Mouse (Mus musculus): ENCODE measurements around the gene Vmn1r61. TPM values are rescaled to one million over a fixed set of nuclear protein-coding genes. Genes with fewer than 3 reads are reported as not detected.

Gene Vmn1r61
- polyA plus RNA-seq (2014; fragmentation: Nextera tagmentation; extraction: Ambion mirVana) = not detected in 2 replicates

GRCm38 (mm10) chr7:5613195-5613594, at the start of gene Vmn1r61:
TSS of gene Vmn1r61 (minus strand) at chr7:5613295.
- Histone ChIP-seq H3K4me1 (ENCODE audit: insufficient read depth) (no peaks in the 10 kb centered on the region), H3K9me3 (ENCODE audit: low read depth, low read length) (no peaks in the 10 kb centered on the region; the same call in 1 of the 2 replicates), H3K27ac (ENCODE audit: low read depth) (no peak within 1 kb of the TSS), H3K4me2 (no peak within 1 kb of the TSS), H3K4me3 (ENCODE audit: low read depth, low read length) (no peak within 1 kb of the TSS), H3K36me3 (ENCODE audit: insufficient read depth) (no peaks in the 10 kb centered on the region), H3K27me3 (ENCODE audit: insufficient read depth, low read length) (no peaks in the 10 kb centered on the region), H3K9ac (no peak within 1 kb of the TSS)
- TF ChIP-seq CTCF (IDR thresholded peaks at IDR 0.05; ENCODE audit: low read depth) = no peak
- ATAC-seq (ENCODE audit: insufficient read depth) = no peak
- no peak for DNase-seq

Other genes starting within 250 kb of the Vmn1r61 start
- not detected in 2 replicates for gene Vmn1r58, start 199.9 kb downstream of the Vmn1r61 start, polyA plus RNA-seq (2014; fragmentation: Nextera tagmentation; extraction: Ambion mirVana)
- not detected in 2 replicates for gene Vmn1r59, start 156.5 kb downstream of the Vmn1r61 start, polyA plus RNA-seq (2014; fragmentation: Nextera tagmentation; extraction: Ambion mirVana)
- not detected in 2 replicates for gene Vmn2r28, start 119.3 kb downstream of the Vmn1r61 start, polyA plus RNA-seq (2014; fragmentation: Nextera tagmentation; extraction: Ambion mirVana)
- not detected in 2 replicates for gene Vmn1r60, start 66.0 kb downstream of the Vmn1r61 start, polyA plus RNA-seq (2014; fragmentation: Nextera tagmentation; extraction: Ambion mirVana)
- not detected in 2 replicates for gene Vmn1r62, start 60.3 kb upstream of the Vmn1r61 start, polyA plus RNA-seq (2014; fragmentation: Nextera tagmentation; extraction: Ambion mirVana)
- gene Vmn1r63, start 192.2 kb upstream of the Vmn1r61 start, polyA plus RNA-seq (2014; fragmentation: Nextera tagmentation; extraction: Ambion mirVana) = not detected in 2 replicates

Measured in lung, embryonic 14.5 days (tissue).